Mouse (Mus musculus) urinary bladder, postnatal 14 days (tissue): Measurements from ENCODE around the gene Nfatc2.

Experiments
- DNase-seq: peaks from one replicate; pipeline ENCODE4 v3.0.0; 2021; ENCODE audit warnings: low spot score

The Nfatc2 gene

DNA sequence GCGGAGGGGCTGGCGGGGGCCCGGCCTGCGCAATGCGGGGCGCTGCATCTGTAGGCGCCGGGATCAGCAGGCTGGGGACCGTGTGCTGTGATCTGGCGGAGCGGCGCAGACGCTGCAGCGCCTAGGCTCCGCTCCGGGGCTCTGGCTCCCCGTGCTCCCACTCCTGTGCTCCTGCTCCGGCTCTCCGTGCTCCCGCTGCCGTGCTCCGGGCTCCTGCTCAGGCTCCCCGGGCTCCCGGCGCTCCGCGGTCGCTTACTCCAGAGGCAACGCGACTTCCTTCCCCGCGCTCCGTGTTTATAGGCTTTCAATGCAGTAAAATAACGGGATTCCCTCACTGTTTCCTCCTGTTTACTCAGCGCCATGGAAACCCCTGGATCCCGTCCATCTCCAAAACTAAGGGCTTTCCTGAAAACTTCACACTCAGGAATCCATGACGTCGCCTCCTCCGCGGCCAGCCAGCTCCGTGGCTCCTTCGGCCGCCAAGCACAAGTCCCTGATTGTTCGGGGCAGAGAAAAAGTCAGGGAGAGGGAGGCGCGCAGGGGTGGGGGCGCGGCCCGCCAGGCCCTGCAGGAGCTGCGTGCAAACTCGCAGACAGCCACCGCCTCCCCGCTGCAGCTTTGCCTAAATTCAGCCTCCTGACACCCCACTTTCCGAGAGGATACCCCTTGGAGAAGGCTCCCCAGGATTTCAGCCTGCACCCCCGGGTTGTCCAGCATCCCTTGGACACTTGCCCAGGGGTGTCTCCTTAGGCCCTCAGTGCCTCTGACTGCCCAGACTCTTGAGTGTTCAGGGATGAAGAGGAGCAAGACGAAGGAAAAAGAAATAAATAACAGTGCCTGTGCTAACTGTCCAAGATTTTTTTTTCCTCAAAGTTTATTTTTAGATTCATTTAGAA is at the start of gene Nfatc2:
Gene Nfatc2, minus strand, starts transcription at position 167 of the 896 bp plus-strand sequence.
- DNase-seq, result peak; percentile 84

GRCm38 (mm10) chr2:168648171-168648570 is 46.7 kb upstream of the Nfatc2 start:
- no peak for DNase-seq

DNA sequence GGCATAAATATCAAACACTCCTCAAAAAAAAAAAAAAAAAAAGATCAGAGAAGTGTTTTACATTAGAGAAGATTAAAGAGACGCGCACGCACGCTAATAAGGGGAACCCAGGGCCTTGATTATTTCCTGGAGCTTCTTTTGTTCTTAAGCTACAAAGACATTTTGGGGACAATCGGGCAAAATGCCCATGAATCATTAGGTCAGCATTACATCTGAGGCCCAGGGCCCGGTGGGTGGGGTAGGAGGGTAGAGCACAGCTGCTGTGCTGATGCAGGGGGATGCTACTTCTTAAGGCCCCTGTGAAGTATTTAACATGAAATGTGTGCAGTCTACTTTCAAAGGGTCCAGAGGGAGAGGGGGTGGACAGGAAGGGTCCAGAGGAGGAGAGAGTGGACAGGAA is 43.4 kb upstream of the Nfatc2 start:
- no peak for DNase-seq

DNA sequence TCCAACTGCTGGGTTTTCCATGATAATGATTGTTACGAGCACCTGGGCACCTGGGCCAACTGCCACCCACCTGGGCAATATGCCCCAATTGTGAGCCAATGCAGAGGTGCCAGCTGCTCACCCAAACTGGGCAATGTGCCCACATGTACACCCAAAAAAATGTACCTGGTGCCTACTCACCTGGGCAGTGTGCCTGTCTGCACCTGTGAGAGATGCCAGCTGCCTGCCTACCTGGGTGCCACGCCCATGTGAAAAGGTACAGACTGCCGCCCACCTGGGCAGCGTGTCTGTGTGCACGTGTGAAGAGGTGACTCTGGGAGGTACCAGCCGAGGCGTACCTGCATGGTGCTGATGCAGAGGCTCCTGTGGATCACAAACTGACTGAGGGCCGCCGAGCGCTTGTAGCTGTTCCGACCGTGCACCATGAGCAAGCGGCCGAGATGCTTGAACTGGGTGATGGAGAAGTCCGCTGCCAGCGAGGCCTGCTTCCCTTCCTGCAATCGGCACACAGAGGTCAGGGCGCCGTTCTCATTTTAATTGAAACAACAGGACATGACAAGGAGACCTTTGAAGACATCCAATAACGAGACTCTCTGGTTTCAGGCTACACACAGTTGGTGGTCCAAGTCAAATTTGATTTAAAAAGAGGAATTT is 42.2 kb upstream of the Nfatc2 start:
- DNase-seq, result no peak

DNA sequence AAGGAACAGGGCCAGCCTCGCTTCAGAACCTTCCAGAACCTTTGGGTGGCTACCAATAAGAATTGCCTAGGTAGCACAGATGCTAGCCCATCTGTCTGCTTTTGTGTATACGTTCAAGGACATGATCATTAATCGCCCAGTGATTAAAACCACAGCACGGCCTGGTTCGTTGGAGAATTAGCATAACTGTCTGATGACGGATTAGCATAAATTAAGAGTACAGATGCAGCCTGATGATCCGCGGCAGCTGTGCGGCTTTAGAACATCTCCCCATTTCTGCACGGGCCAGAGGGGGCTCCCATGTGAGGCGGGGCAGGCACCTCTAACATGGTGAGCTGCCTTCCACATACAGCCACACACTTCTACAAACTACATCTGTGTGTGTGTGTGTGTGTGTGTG is 40.7 kb upstream of the Nfatc2 start:
- DNase-seq, result no peak

DNA sequence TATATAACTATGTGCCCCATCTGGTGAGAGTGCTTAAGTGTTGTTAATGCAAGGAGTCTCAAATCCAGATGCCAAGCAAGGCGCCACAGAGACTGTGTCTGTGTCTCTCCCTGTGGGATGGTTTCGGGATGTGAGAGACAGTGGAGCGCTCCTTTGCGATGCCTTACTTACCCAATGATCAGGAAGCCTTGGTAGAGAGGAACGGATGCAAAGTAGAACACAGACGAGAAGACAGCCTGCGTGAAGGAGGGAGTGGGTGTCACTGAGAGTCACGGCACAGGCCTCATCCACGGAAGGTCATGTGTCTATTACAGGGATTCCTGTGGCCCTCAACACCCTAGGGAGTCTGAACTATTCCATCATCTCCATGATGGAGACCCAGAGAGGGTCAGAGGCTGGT is 39.0 kb upstream of the Nfatc2 start:
- DNase-seq, result no peak

GRCm38 (mm10) chr2:168634881-168635280 is 33.4 kb upstream of the Nfatc2 start:
- DNase-seq, result no peak

- no peak for DNase-seq
These were observed 31.9 kb upstream of the Nfatc2 start for GRCm38 (mm10) chr2:168633301-168633816.

DNA sequence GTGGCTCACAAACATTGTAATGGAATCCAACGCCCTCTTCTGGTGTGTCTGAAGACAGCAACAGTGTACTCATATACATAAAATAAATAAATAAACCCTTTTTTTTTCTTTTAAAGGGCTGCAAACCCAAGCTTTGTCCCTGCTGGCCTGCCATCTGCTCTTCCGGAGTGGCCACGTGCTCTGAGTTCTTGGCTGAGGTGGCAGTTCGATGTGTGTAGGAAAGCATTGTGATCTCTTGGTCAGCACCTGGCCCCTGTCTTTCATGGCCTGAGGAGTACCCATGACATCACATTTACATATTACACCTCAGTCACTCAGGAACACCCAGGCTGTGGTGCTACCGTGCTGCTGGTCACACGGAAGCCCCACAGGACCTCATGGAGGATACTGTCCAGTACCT is 31.1 kb upstream of the Nfatc2 start:
- DNase-seq, result no peak

- DNase-seq, result peak; percentile 82
These were observed 27.3 kb upstream of the Nfatc2 start for GRCm38 (mm10) chr2:168628787-168629186.

- no peak for DNase-seq
These were observed 26.6 kb upstream of the Nfatc2 start for GRCm38 (mm10) chr2:168627829-168628770.

DNA sequence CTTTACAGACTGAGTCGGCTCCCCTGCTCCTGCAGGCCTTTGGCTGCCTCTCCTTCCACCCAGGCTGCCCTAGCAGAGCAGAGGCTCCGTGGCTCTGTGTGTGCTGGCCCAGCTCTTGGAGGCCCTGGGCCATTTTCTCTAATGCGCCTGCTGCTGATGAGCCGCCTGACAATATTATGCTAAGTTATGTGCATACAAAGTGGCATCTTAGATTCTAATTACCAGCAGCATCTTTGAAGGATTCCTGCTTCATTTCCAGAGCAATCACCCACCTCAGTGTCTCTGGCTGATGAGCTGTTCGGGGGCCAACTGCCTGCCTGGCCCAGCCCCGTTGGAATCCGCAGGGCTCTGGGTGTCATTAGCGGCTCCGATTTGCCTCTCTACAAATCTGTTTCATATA is 24.9 kb upstream of the Nfatc2 start:
- DNase-seq, result no peak

DNA sequence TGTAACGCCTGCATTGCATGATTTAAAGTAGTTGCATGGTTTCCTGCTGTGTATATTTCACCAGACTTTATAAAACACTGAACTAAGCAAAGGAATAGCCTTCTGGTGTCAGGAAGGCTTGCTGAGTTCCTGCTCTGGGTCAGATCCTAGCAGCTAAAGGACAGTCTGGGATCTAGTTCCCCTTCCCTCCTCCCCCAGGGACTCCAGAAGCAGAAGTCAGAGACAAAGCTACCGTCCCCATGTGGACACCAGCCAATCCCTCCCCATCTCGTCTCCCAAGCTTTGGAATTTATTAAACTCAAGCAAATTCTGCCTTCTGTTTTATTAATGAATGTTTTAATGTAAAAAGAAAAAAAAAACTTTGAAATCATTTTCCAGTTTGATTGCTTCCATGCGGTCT is 23.6 kb upstream of the Nfatc2 start:
- DNase-seq, result no peak

- DNase-seq, result no peak
These were observed 19.8 kb upstream of the Nfatc2 start for GRCm38 (mm10) chr2:168621111-168621802.

- DNase-seq, result no peak
These were observed 16.8 kb upstream of the Nfatc2 start for GRCm38 (mm10) chr2:168618205-168618717.

GRCm38 (mm10) chr2:168615160-168615559 is 13.7 kb upstream of the Nfatc2 start:
- DNase-seq, result no peak

- no peak for DNase-seq
These were observed 12.9 kb upstream of the Nfatc2 start for GRCm38 (mm10) chr2:168614170-168614872.

- no peak for DNase-seq
These were observed 11.8 kb upstream of the Nfatc2 start for GRCm38 (mm10) chr2:168613092-168613880.

DNA sequence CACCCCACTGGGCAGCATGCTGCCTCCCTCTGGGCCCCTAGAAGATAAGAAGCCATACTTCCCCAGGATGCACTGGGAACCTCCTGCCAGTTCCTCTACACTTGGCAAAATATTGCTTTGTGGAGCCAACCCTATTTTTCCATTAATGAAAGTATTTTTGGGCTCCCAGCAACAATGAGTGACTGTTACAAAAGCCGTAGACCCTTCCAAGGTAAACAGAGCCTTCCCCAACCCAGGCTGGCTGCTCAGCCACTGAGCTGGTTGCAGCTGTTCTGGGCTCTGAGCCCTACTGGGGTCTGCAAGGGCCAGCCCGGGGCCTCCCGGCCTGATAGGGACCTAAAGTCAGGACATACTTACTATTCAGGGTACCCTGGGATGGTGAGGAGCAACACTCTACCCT is 9.5 kb upstream of the Nfatc2 start:
- DNase-seq, result no peak
